Comparison of ENCODE assay signal across 13 mouse cellular contexts in the genomic region with DNA sequence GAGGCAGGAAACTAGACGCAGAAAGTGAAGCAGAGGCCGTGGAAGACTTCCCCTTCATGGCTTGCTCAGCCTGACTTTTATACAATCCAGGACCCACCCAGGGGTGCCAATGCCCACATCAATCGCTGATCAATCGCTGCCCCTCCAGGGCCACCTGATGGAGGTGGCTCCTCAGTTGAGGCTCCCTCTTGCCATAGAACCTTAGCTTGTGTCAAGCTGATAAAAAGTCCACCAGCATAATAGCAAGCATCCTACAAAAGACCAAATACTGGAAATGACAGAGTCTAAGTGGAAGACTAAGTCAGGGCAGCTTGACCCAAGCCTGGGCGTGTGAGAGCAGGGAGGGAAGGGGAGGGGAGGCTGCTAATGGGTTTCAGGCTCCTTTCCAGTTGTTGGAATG. TPM values are rescaled to one million over a fixed set of nuclear protein-coding genes. Genes with fewer than 3 reads are reported as not detected.
A peak's percentile ranks its signal among the peaks of the same experiment; 100 is the strongest.
DNase-seq lines count a peak whose midpoint lies in the region; ATAC-seq and TF ChIP-seq lines count a peak whose summit lies in the region.
"Had no signal": no experiment of that assay in that cellular context is flagged by ENCODE, and none has a peak within 500 bp of the region (broad histone marks: within the 10 kb centered on the region; RNA-seq: fewer than 3 reads in every experiment).

No protein-coding gene starts in this region.

- 70% methylated on average over 5 of the region's 5 CpGs for WGBS in heart, postnatal 0 days
- WGBS in liver, postnatal 0 days (ENCODE audit: insufficient replicate concordance): 78% methylated on average over 5 of the region's 5 CpGs
- 78% methylated on average over 5 of the region's 5 CpGs for WGBS in liver, embryonic 11.5 days
- WGBS in small intestine, adult 2 months: 85% methylated on average over 5 of the region's 5 CpGs

- no peak overlapping the region for H3K4me3 ChIP-seq in heart, postnatal 0 days (ENCODE audit: low read depth, low read length)
- no peak overlapping the region for H3K4me3 ChIP-seq in liver, postnatal 0 days (ENCODE audit: low read depth, low read length)
- no peak overlapping the region for H3K4me3 ChIP-seq in liver, embryonic 11.5 days (ENCODE audit: low read depth, low read length)
- H3K4me3 ChIP-seq in cortical plate, adult 2 months (ENCODE audit: insufficient read depth, low read length): no peak overlapping the region
- no peak overlapping the region for H3K4me3 ChIP-seq in small intestine, adult 2 months (ENCODE audit: low read depth, low read length)
- H3K4me3 ChIP-seq: embryonic facial prominence, embryonic 13.5 days; hindbrain, embryonic 10.5 days; midbrain, embryonic 13.5 days had no signal

- no peak for DNase-seq in heart, postnatal 0 days (ENCODE audit: low spot score)
- no peak for DNase-seq in heart, postnatal 14 days
- DNase-seq in liver, postnatal 0 days: no peak
- no peak for DNase-seq in liver, embryonic 11.5 days (ENCODE audit: low spot score)
- DNase-seq in frontal cortex, postnatal 14 days (ENCODE audit: low spot score in 2 of 2): no peak
- DNase-seq: cerebellum, adult 18-20 months; thymus, adult 18-20 months had no signal

- H3K9ac ChIP-seq in heart, postnatal 0 days (replicated peaks; ENCODE audit: low read depth, low read length): no peak overlapping the region
- H3K9ac ChIP-seq in liver, postnatal 0 days (replicated peaks): no peak overlapping the region
- H3K9ac ChIP-seq in liver, embryonic 11.5 days (ENCODE audit: low read depth, low read length): no peak overlapping the region
- H3K9ac ChIP-seq: embryonic facial prominence, embryonic 13.5 days; midbrain, embryonic 13.5 days had no signal

- H3K4me2 ChIP-seq in heart, postnatal 0 days (ENCODE audit: low read depth, low read length): peak overlapping the region; percentile 3; the same call in 1 of the 2 replicates
- no peak overlapping the region for H3K4me2 ChIP-seq in liver, postnatal 0 days (ENCODE audit: low read depth, low read length)
- no peak overlapping the region for H3K4me2 ChIP-seq in liver, embryonic 11.5 days
- H3K4me2 ChIP-seq: embryonic facial prominence, embryonic 13.5 days; midbrain, embryonic 13.5 days had no signal

- H3K4me1 ChIP-seq in heart, postnatal 0 days (ENCODE audit: control insufficient read depth, insufficient read depth): peaks cover 30% of the 10 kb centered on the region
- H3K4me1 ChIP-seq in liver, postnatal 0 days (ENCODE audit: insufficient read depth): peaks cover 3% of the 10 kb centered on the region; the same call in 1 of the 2 replicates
- H3K4me1 ChIP-seq in liver, embryonic 11.5 days (replicated peaks; ENCODE audit: control insufficient read depth, insufficient read depth, low read length): peaks cover 3% of the 10 kb centered on the region; the same call in 1 of the 2 replicates
- peaks cover 2% of the 10 kb centered on the region; the same call in 1 of the 2 replicates for H3K4me1 ChIP-seq in cortical plate, adult 2 months (ENCODE audit: control insufficient read depth, insufficient read depth, low read length)
- H3K4me1 ChIP-seq in small intestine, adult 2 months (ENCODE audit: control insufficient read depth, insufficient read depth, insufficient read length, low read length): peaks cover 4% of the 10 kb centered on the region; the same call in 1 of the 2 replicates

- ATAC-seq in heart, postnatal 0 days (ENCODE audit: insufficient read depth, low read depth): no peak
- ATAC-seq in liver, postnatal 0 days: no peak
- ATAC-seq in liver, embryonic 11.5 days (replicated peaks; ENCODE audit: low FRiP score): no peak
- ATAC-seq: midbrain, embryonic 13.5 days had no signal

- no peaks in the 10 kb centered on the region for H3K27me3 ChIP-seq in heart, postnatal 0 days (ENCODE audit: control insufficient read depth, insufficient read depth, low read length)
- no peaks in the 10 kb centered on the region for H3K27me3 ChIP-seq in liver, postnatal 0 days (ENCODE audit: insufficient read depth, low read length)
- no peaks in the 10 kb centered on the region for H3K27me3 ChIP-seq in liver, embryonic 11.5 days (replicated peaks; ENCODE audit: control insufficient read depth, insufficient read depth, low read length)
- no peaks in the 10 kb centered on the region for H3K27me3 ChIP-seq in small intestine, adult 2 months (ENCODE audit: control insufficient read depth, insufficient read depth, low read length)
- H3K27me3 ChIP-seq: embryonic facial prominence, embryonic 13.5 days; midbrain, embryonic 13.5 days had no signal

- intact Hi-C loops in heart, postnatal 14 days (cut with DNase I): loop anchor here (2.0 kb wide), 1 partner anchor 38 kb away; no protein-coding TSS in a partner anchor

- no peak for TF ChIP-seq CTCF in heart, postnatal 0 days (IDR thresholded peaks at IDR 0.05; ENCODE audit: low read depth)
- TF ChIP-seq CTCF in liver, postnatal 0 days (IDR thresholded peaks at IDR 0.05; ENCODE audit: low read depth): no peak
- TF ChIP-seq CTCF in cortical plate, adult 2 months (IDR thresholded peaks at IDR 0.05; ENCODE audit: extremely low read depth, insufficient read depth, low read length): no peak
- no peak for TF ChIP-seq CTCF in small intestine, adult 2 months (IDR thresholded peaks at IDR 0.05; ENCODE audit: extremely low read depth, insufficient read length, insufficient replicate concordance, low read depth, low read length)

- H3K9me3 ChIP-seq in heart, postnatal 0 days (replicated peaks; ENCODE audit: control insufficient read depth, low read length): no peaks in the 10 kb centered on the region
- no peaks in the 10 kb centered on the region for H3K9me3 ChIP-seq in liver, postnatal 0 days (ENCODE audit: low read length)
- no peaks in the 10 kb centered on the region for H3K9me3 ChIP-seq in liver, embryonic 11.5 days (ENCODE audit: control insufficient read depth, low read length)
- H3K9me3 ChIP-seq: embryonic facial prominence, embryonic 13.5 days; G1E; hindbrain, embryonic 10.5 days; midbrain, embryonic 13.5 days had no signal

- no peak for TF ChIP-seq EP300 in heart, postnatal 0 days (IDR thresholded peaks at IDR 0.05; ENCODE audit: low read depth)
- TF ChIP-seq EP300 in liver, postnatal 0 days (IDR thresholded peaks at IDR 0.05; ENCODE audit: low read depth): no peak

- TF ChIP-seq POLR2A in cortical plate, adult 2 months (IDR thresholded peaks at IDR 0.05; ENCODE audit: extremely low read depth, insufficient read depth, low read length): no peak
- TF ChIP-seq POLR2A in small intestine, adult 2 months (IDR thresholded peaks at IDR 0.05; ENCODE audit: low read depth, low read length): no peak

- H3K27ac ChIP-seq in heart, postnatal 0 days (ENCODE audit: low read depth): peak overlapping the region; percentile 79
- H3K27ac ChIP-seq in liver, postnatal 0 days (ENCODE audit: low read depth): peak overlapping the region; percentile 22; the same call in 1 of the 2 replicates
- H3K27ac ChIP-seq in liver, embryonic 11.5 days (ENCODE audit: low read depth, low read length): no peak overlapping the region; the same call in 1 of the 2 replicates
- H3K27ac ChIP-seq in cortical plate, adult 2 months (ENCODE audit: insufficient read depth, low read length): peak overlapping the region; percentile 82
- H3K27ac ChIP-seq in small intestine, adult 2 months (ENCODE audit: insufficient read depth, low read depth, low read length): peak overlapping the region; percentile 36
- H3K27ac ChIP-seq: hindbrain, embryonic 10.5 days; midbrain, embryonic 13.5 days had no signal

- peaks cover 50% of the 10 kb centered on the region for H3K36me3 ChIP-seq in heart, postnatal 0 days (replicated peaks; ENCODE audit: control insufficient read depth, insufficient read depth, low read length)
- peaks cover 19% of the 10 kb centered on the region for H3K36me3 ChIP-seq in liver, postnatal 0 days (replicated peaks; ENCODE audit: insufficient read depth, low read length)
- H3K36me3 ChIP-seq in liver, embryonic 11.5 days (ENCODE audit: control insufficient read depth, insufficient read depth, low read length): 0 out of 2 replicates have a peak, but pooled peaks cover 2% of the 10 kb centered on the region
- peaks cover 30% of the 10 kb centered on the region for H3K36me3 ChIP-seq in small intestine, adult 2 months (ENCODE audit: control insufficient read depth, insufficient read depth, low read length)

RNA-seq across cellular contexts. Expression of gene Lnx2, which starts 39.7 kb away (rescaled TPM):
- total RNA-seq in heart, postnatal 0 days (2014; rRNA removed; ENCODE audit: low replicate concordance): 18.0 and 22.6 TPM in 2 replicates
- polyA plus RNA-seq in heart, postnatal 0 days (2015; fragmentation: Nextera tagmentation; extraction: Ambion mirVana): 6.2 and 6.5 TPM in 2 replicates
- 10 to 100 TPM; 15.7 to 16.5 TPM for total RNA-seq in heart, postnatal 14 days (2021)
- polyA plus RNA-seq in liver, postnatal 0 days (2015; fragmentation: Nextera tagmentation; extraction: Ambion mirVana): 5.4 and 6.9 TPM in 2 replicates
- polyA plus RNA-seq in liver, embryonic 11.5 days (2014; fragmentation: Nextera tagmentation; extraction: Ambion mirVana): 13.3 and 13.7 TPM in 2 replicates
- polyA plus RNA-seq in cortical plate, adult 2 months (2012; rRNA removed): 4.7 and 5.8 TPM in 2 replicates
- 24.6 and 44.9 TPM in 2 replicates for polyA plus RNA-seq in small intestine, adult 2 months (2012; rRNA removed)

RNA-seq across cellular contexts. Expression of gene Polr1d, which starts 40.2 kb away (rescaled TPM):
- total RNA-seq in heart, postnatal 0 days (2014; rRNA removed; ENCODE audit: low replicate concordance): 53.8 and 56.9 TPM in 2 replicates
- polyA plus RNA-seq in heart, postnatal 0 days (2015; fragmentation: Nextera tagmentation; extraction: Ambion mirVana): 85.0 and 89.1 TPM in 2 replicates
- 10 to 100 TPM; 69.4 to 70.4 TPM for total RNA-seq in heart, postnatal 14 days (2021)
- 72.2 and 72.9 TPM in 2 replicates for polyA plus RNA-seq in liver, postnatal 0 days (2015; fragmentation: Nextera tagmentation; extraction: Ambion mirVana)
- 180 and 182 TPM in 2 replicates for polyA plus RNA-seq in liver, embryonic 11.5 days (2014; fragmentation: Nextera tagmentation; extraction: Ambion mirVana)
- 69.4 and 73.0 TPM in 2 replicates for polyA plus RNA-seq in cortical plate, adult 2 months (2012; rRNA removed)
- 17.2 and 33.0 TPM in 2 replicates for polyA plus RNA-seq in small intestine, adult 2 months (2012; rRNA removed)
